Mouse (Mus musculus) hindbrain, embryonic 16.5 days (tissue): ENCODE measurements around the gene Adarb2. TPM values are rescaled to one million over a fixed set of nuclear protein-coding genes. Genes with fewer than 3 reads are reported as not detected.

Source experiments
- ATAC-seq: fragments of 200-750 bp; cut with Nextera tagmentation; 2 replicates; pipeline ENCODE4 v1.8.0; 2017; ENCODE audit warnings: moderate TSS enrichment, moderate library complexity
- H3K27ac ChIP-seq: fragments of 300-500 bp; sonication (generic); 2 replicates; pipeline ENCODE4 v1.5.1; 2014; ENCODE audit warnings: low read depth, mild to moderate bottlenecking, control low read depth, low read length, moderate library complexity
- H3K27me3 ChIP-seq: fragments of 300-500 bp; sonication (generic); replicated peaks from 2 replicates; pipeline ENCODE4 v1.6.1; 2014; ENCODE audit warnings: low read length; ENCODE audit not compliant: control insufficient read depth, insufficient read depth
- H3K36me3 ChIP-seq: fragments of 300-500 bp; sonication (generic); 2 replicates; pipeline ENCODE4 v1.6.1; 2014; ENCODE audit warnings: mild to moderate bottlenecking, low read length, moderate library complexity, mixed read lengths; ENCODE audit not compliant: control insufficient read depth, insufficient read depth
- H3K4me1 ChIP-seq: fragments of 300-500 bp; sonication (generic); 2 replicates; pipeline ENCODE4 v1.6.1; 2014; ENCODE audit warnings: low read depth, low read length; ENCODE audit not compliant: control insufficient read depth, insufficient read depth
- H3K4me2 ChIP-seq: fragments of 300-500 bp; sonication (generic); 2 replicates; pipeline ENCODE4 v1.6.1; 2014; ENCODE audit warnings: mild to moderate bottlenecking, low read length, control low read depth, moderate library complexity
- H3K4me3 ChIP-seq: fragments of 300-500 bp; sonication (generic); 2 replicates; pipeline ENCODE4 v1.5.1; 2014; ENCODE audit warnings: mild to moderate bottlenecking, low read length, control low read depth, moderate library complexity
- H3K9ac ChIP-seq: fragments of 300-500 bp; sonication (generic); 2 replicates; pipeline ENCODE4 v1.6.1; 2014; ENCODE audit warnings: low read depth, mild to moderate bottlenecking, control low read depth, low read length, moderate library complexity
- H3K9me3 ChIP-seq: fragments of 300-500 bp; sonication (generic); 2 replicates; pipeline ENCODE4 v1.6.1; 2014; ENCODE audit warnings: mild to moderate bottlenecking, low read length, moderate library complexity; ENCODE audit not compliant: control insufficient read depth
- WGBS: fragments of 180-500 bp; shearing (Covaris S2); extraction: QIAGEN DNeasy Blood & Tissue Kit; methylation state at CpG from one replicate; pipeline ENCODE4 v1.1.7; 2014; 5-methylcytosine and 5-hydroxymethylcytosine counted together
- polyA plus RNA-seq: library from polyadenylated mRNA; unstranded; fragments of >200 nt; fragmentation: Nextera tagmentation; extraction: Ambion mirVana; gene quantifications from 2 replicates; pipeline ENCODE4 v1.2.1, GENCODE M21; 2015

The Adarb2 gene
- polyA plus RNA-seq, 1 experiment from 2014 or later, result 25.3 TPM

GRCm38 (mm10) chr13:8352952-8353351 lies 150.3 kb downstream of the Adarb2 start:
- Histone ChIP-seq H3K27ac (no peak overlapping the region), H3K9me3 (no peaks in the 10 kb centered on the region), H3K4me2 (no peak overlapping the region), H3K4me3 (no peak overlapping the region), H3K4me1 (no peaks in the 10 kb centered on the region), H3K27me3 (no peaks in the 10 kb centered on the region), H3K36me3 (no peaks in the 10 kb centered on the region), H3K9ac (no peak overlapping the region)
- ATAC-seq, result peak; percentile 17; the same call in 1 of the 2 replicates

- H3K36me3 ChIP-seq, result no peaks in the 10 kb centered on the region
- H3K27me3 ChIP-seq, result no peaks in the 10 kb centered on the region
- no peak for ATAC-seq
- H3K27ac ChIP-seq, result no peak overlapping the region
- H3K4me2 ChIP-seq, result no peak overlapping the region
- H3K4me3 ChIP-seq, result no peak overlapping the region
- H3K4me1 ChIP-seq, result no peaks in the 10 kb centered on the region
- H3K9me3 ChIP-seq, result no peaks in the 10 kb centered on the region
- 85% methylated on average over 1 of the region's 1 CpGs for WGBS
- no peak overlapping the region for H3K9ac ChIP-seq
Observed at GRCm38 (mm10) chr13:8365523-8365922, 162.9 kb downstream of the Adarb2 start.

GRCm38 (mm10) chr13:8366087-8366486 lies 163.4 kb downstream of the Adarb2 start:
- 89% methylated on average over 4 of the region's 4 CpGs for WGBS
- no peaks in the 10 kb centered on the region for H3K27me3 ChIP-seq
- H3K9me3 ChIP-seq, result no peaks in the 10 kb centered on the region
- H3K4me1 ChIP-seq, result no peaks in the 10 kb centered on the region
- H3K27ac ChIP-seq, result no peak overlapping the region
- no peak overlapping the region for H3K4me2 ChIP-seq
- ATAC-seq, result no peak
- H3K4me3 ChIP-seq, result no peak overlapping the region
- H3K36me3 ChIP-seq, result no peaks in the 10 kb centered on the region
- no peak overlapping the region for H3K9ac ChIP-seq

- Histone ChIP-seq H3K9me3 (no peaks in the 10 kb centered on the region), H3K4me1 (no peaks in the 10 kb centered on the region), H3K4me2 (no peak overlapping the region), H3K4me3 (no peak overlapping the region), H3K36me3 (no peaks in the 10 kb centered on the region), H3K9ac (no peak overlapping the region), H3K27me3 (no peaks in the 10 kb centered on the region), H3K27ac (no peak overlapping the region)
- WGBS, result 69% methylated on average over 7 of the region's 7 CpGs
- ATAC-seq, result no peak
Observed at GRCm38 (mm10) chr13:8369868-8370387, 167.3 kb downstream of the Adarb2 start.

GRCm38 (mm10) chr13:8388541-8388940 lies 185.9 kb downstream of the Adarb2 start:
- H3K27me3 ChIP-seq, result no peaks in the 10 kb centered on the region
- no peak for ATAC-seq
- H3K4me1 ChIP-seq, result no peaks in the 10 kb centered on the region
- H3K9ac ChIP-seq, result no peak overlapping the region
- no peaks in the 10 kb centered on the region for H3K36me3 ChIP-seq
- no peak overlapping the region for H3K4me2 ChIP-seq
- H3K27ac ChIP-seq, result no peak overlapping the region
- H3K9me3 ChIP-seq, result no peaks in the 10 kb centered on the region
- no peak overlapping the region for H3K4me3 ChIP-seq
- 45% methylated on average over 1 of the region's 1 CpGs for whole genome bisulfite sequencing

GRCm38 (mm10) chr13:8400265-8401041 lies 197.8 kb downstream of the Adarb2 start:
- Histone ChIP-seq H3K4me2 (no peak overlapping the region), H3K9ac (no peak overlapping the region), H3K27ac (no peak overlapping the region), H3K27me3 (no peaks in the 10 kb centered on the region), H3K4me3 (no peak overlapping the region), H3K4me1 (no peaks in the 10 kb centered on the region), H3K9me3 (no peaks in the 10 kb centered on the region), H3K36me3 (no peaks in the 10 kb centered on the region)
- WGBS, result 73% methylated on average over 4 of the region's 4 CpGs
- ATAC-seq, result no peak

GRCm38 (mm10) chr13:8402324-8402873 lies 199.7 kb downstream of the Adarb2 start:
- Histone ChIP-seq H3K4me1 (no peaks in the 10 kb centered on the region), H3K9ac (no peak overlapping the region), H3K27me3 (no peaks in the 10 kb centered on the region), H3K36me3 (no peaks in the 10 kb centered on the region), H3K4me2 (no peak overlapping the region), H3K9me3 (no peaks in the 10 kb centered on the region), H3K4me3 (no peak overlapping the region), H3K27ac (no peak overlapping the region)
- ATAC-seq, result no peak
- WGBS, result 63% methylated on average over 3 of the region's 3 CpGs

GRCm38 (mm10) chr13:8406020-8406419 lies 203.4 kb downstream of the Adarb2 start:
- 77% methylated on average over 6 of the region's 6 CpGs for WGBS
- H3K9ac ChIP-seq, result no peak overlapping the region
- H3K9me3 ChIP-seq, result no peaks in the 10 kb centered on the region
- no peak overlapping the region for H3K4me3 ChIP-seq
- H3K4me2 ChIP-seq, result no peak overlapping the region
- no peaks in the 10 kb centered on the region for H3K36me3 ChIP-seq
- ATAC-seq, result no peak
- no peak overlapping the region for H3K27ac ChIP-seq
- H3K4me1 ChIP-seq, result no peaks in the 10 kb centered on the region
- H3K27me3 ChIP-seq, result no peaks in the 10 kb centered on the region

GRCm38 (mm10) chr13:8410353-8411318 lies 208.0 kb downstream of the Adarb2 start:
- H3K27ac ChIP-seq, result no peak overlapping the region
- no peak overlapping the region for H3K4me2 ChIP-seq
- no peaks in the 10 kb centered on the region for H3K9me3 ChIP-seq
- 0 out of 2 replicates have a peak, but pooled peaks have one; percentile 52 for ATAC-seq
- H3K9ac ChIP-seq, result no peak overlapping the region
- H3K4me3 ChIP-seq, result no peak overlapping the region
- H3K36me3 ChIP-seq, result no peaks in the 10 kb centered on the region
- H3K4me1 ChIP-seq, result no peaks in the 10 kb centered on the region
- WGBS, result 56% methylated on average over 5 of the region's 5 CpGs
- H3K27me3 ChIP-seq, result no peaks in the 10 kb centered on the region
